Mouse (Mus musculus) heart, embryonic 16.5 days (tissue): ENCODE results near the gene Il15. TPM values are rescaled to one million over a fixed set of nuclear protein-coding genes. Genes with fewer than 3 reads are reported as not detected.

ENCODE experiments used
- ATAC-seq: fragments of 200-750 bp; cut with Nextera tagmentation; replicated peaks from 2 replicates; pipeline ENCODE4 v1.8.0; 2017; ENCODE audit warnings: moderate number of reproducible peaks; ENCODE audit not compliant: insufficient read depth, low FRiP score; ENCODE audit errors: extremely low read depth
- H3K27ac ChIP-seq: fragments of 300-500 bp; sonication (generic); 2 replicates; pipeline ENCODE4 v1.5.1; 2014; ENCODE audit warnings: mild to moderate bottlenecking, low read length, control low read depth, moderate library complexity
- H3K27me3 ChIP-seq: fragments of 300-500 bp; sonication (generic); 2 replicates; pipeline ENCODE4 v1.6.1; 2014; ENCODE audit warnings: low read length, mixed read lengths; ENCODE audit not compliant: control insufficient read depth, insufficient read depth
- H3K36me3 ChIP-seq: fragments of 300-500 bp; sonication (generic); 2 replicates; pipeline ENCODE4 v1.6.1; 2014; ENCODE audit not compliant: control insufficient read depth, insufficient read depth
- H3K4me1 ChIP-seq: fragments of 300-500 bp; sonication (generic); 2 replicates; pipeline ENCODE4 v1.6.1; 2014; ENCODE audit warnings: low read length, mixed read lengths; ENCODE audit not compliant: control insufficient read depth, insufficient read depth
- H3K4me2 ChIP-seq: fragments of 300-500 bp; sonication (generic); 2 replicates; pipeline ENCODE4 v1.6.1; 2014; ENCODE audit warnings: low read depth, mild to moderate bottlenecking, control low read depth, low read length
- H3K4me3 ChIP-seq: fragments of 300-500 bp; sonication (generic); 2 replicates; pipeline ENCODE4 v1.5.1; 2014; ENCODE audit warnings: mild to moderate bottlenecking, control low read depth, low read length
- H3K9ac ChIP-seq: fragments of 300-500 bp; sonication (generic); 2 replicates; pipeline ENCODE4 v1.6.1; 2014; ENCODE audit warnings: low read length, control low read depth
- H3K9me3 ChIP-seq: fragments of 300-500 bp; sonication (generic); replicated peaks from 2 replicates; pipeline ENCODE4 v1.6.1; 2016; ENCODE audit warnings: low read length; ENCODE audit not compliant: control insufficient read depth
- WGBS: fragments of 180-500 bp; shearing (Covaris S2); extraction: QIAGEN DNeasy Blood & Tissue Kit; methylation state at CpG from one replicate; pipeline ENCODE4 v1.1.7; 2014; 5-methylcytosine and 5-hydroxymethylcytosine counted together
- polyA plus RNA-seq: library from polyadenylated mRNA; unstranded; fragments of >200 nt; fragmentation: Nextera tagmentation; extraction: Ambion mirVana; gene quantifications from 2 replicates; pipeline ENCODE4 v1.2.1, GENCODE M21; 2015

Il15 gene
- polyA plus RNA-seq, 1 experiment from 2014 or later, result 15.3 TPM

DNA sequence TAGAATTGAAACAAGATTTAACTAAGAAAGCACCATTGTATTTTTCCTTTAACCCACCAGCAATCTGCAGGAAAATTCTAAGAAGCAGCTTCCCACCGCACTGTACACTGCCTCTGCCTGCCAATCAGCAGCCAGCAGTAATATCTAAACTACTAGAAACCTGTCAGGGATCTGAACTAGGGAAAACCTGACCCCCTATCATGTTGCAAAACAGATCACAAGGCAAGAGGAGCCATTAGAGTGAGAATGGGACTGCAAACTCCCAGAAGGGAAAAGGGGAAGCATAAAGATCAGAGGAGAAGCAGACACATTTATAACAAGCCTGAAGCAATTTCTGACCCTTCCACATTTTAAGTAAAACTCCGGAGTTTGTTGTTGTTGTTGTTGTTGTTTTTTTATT lies 2.0 kb downstream of the Il15 start:
- Histone ChIP-seq H3K4me2 (peak overlapping the region; percentile 70), H3K9ac (0 out of 2 replicates have a peak overlapping the region, but pooled peaks have one; percentile 47), H3K36me3 (no peaks in the 10 kb centered on the region), H3K4me1 (peaks cover 11% of the 10 kb centered on the region), H3K27ac (peak overlapping the region; percentile 38; the same call in 1 of the 2 replicates), H3K27me3 (no peaks in the 10 kb centered on the region), H3K4me3 (peak overlapping the region; percentile 32), H3K9me3 (no peaks in the 10 kb centered on the region)
- ATAC-seq, result no peak
- WGBS, result 24% methylated on average over 2 of the region's 2 CpGs

DNA sequence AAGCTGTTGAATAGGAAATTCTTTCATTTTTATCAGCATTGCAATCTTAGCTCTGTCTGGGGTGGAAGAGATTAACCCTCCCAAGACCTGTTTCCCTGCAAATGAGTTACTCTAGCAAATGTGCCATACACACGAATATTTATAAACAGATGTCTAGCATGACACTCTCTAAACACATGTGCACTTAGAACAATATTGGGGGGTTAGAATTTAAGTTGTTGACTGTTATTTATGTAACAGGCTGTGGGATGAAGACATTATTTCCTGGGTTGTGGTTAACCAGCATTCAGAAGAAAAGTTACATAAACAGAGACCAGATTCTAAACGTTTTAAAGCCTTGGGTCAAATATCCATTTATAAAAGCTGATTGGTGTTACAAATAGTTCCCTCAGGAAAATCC lies 2.6 kb downstream of the Il15 start:
- no peaks in the 10 kb centered on the region for H3K9me3 ChIP-seq
- H3K4me3 ChIP-seq, result no peak overlapping the region; the same call in 1 of the 2 replicates
- WGBS, result 16% methylated on average over 2 of the region's 2 CpGs
- H3K36me3 ChIP-seq, result peaks cover under 1% of the 10 kb centered on the region; the same call in 1 of the 2 replicates
- no peaks in the 10 kb centered on the region for H3K27me3 ChIP-seq
- peak overlapping the region; percentile 50; the same call in 1 of the 2 replicates for H3K9ac ChIP-seq
- no peak overlapping the region for H3K27ac ChIP-seq
- H3K4me2 ChIP-seq, result peak overlapping the region; percentile 49
- ATAC-seq, result no peak
- H3K4me1 ChIP-seq, result peaks cover 11% of the 10 kb centered on the region

DNA sequence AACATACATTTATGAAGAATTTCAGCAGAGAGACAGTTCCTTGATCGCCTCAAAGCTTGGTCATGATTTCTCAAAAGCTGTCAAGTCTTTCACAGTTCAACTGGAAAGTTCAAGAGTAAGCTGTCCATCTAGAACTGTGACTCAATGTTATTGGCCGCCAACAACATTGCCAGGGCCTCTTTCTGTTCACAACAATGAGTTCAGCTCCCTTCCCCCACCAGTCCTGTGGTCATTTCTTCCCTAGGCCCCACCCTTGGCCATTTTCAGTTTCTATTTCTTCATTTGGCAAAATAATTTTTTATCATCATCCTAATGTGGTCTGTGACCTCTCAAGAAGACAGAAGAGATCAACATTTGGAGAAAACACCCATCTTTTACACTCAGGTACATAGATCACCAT lies 4.5 kb downstream of the Il15 start:
- Histone ChIP-seq H3K36me3 (peaks cover 5% of the 10 kb centered on the region; the same call in 1 of the 2 replicates), H3K4me2 (no peak overlapping the region), H3K9ac (no peak overlapping the region), H3K9me3 (no peaks in the 10 kb centered on the region), H3K4me1 (peaks cover 11% of the 10 kb centered on the region), H3K27ac (no peak overlapping the region), H3K4me3 (no peak overlapping the region), H3K27me3 (no peaks in the 10 kb centered on the region)
- 82% methylated on average over 2 of the region's 2 CpGs for WGBS
- no peak for ATAC-seq

DNA sequence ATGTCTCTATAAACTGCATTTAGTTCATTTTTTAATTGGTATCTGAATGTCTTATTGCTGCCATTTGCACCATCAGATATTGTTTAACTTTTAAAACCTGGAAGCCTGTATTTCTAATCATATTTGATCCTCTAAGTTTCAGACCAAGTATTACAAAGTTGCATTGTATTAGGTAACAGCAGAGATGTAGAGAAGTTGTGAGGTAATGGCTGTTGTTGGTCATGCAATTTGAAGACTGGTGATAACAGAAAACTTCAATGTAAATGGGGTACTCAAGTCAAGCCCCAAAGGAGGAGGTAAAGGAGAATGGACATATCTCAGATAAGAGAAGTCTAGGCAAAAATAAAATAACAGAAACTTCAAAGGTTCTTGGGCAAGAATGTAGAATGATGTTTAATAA lies 11.8 kb downstream of the Il15 start:
- Histone ChIP-seq H3K36me3 (peaks cover 5% of the 10 kb centered on the region; the same call in 1 of the 2 replicates), H3K4me3 (no peak overlapping the region), H3K27ac (no peak overlapping the region), H3K27me3 (no peaks in the 10 kb centered on the region), H3K4me2 (no peak overlapping the region), H3K4me1 (peaks cover 9% of the 10 kb centered on the region), H3K9me3 (no peaks in the 10 kb centered on the region), H3K9ac (no peak overlapping the region)
- no peak for ATAC-seq

DNA sequence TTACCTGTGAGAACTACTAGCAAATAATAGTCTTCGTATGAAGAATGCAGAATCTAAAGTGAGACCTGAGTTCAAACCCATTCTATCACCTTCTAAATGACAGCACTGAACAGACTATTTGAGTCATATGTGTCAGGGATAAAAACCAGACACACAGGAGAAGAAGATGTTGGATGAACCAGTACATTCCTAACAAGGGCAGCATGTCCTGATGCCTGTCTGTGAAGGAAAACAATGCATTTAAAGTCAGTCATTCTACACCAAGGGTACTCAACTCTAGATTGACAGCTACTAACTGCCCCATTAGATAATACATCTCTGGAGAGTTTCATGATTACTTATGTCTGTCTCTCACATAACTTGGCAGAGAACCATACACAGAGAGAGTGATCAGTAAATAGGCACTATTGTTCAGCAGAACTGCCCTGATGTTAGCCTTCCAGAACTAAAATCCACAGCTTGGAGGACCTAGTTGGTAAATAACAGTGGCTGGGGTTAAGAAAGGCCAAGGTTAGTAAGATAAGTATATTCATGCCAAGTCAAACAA lies 14.6 kb downstream of the Il15 start:
- H3K4me3 ChIP-seq, result no peak overlapping the region
- no peaks in the 10 kb centered on the region for H3K36me3 ChIP-seq
- H3K27ac ChIP-seq, result peak overlapping the region; percentile 66
- ATAC-seq, result peak; percentile 47; the same call in 1 of the 2 replicates
- no peak overlapping the region for H3K4me2 ChIP-seq
- WGBS, result 32% methylated on average over 1 of the region's 1 CpGs
- no peaks in the 10 kb centered on the region for H3K27me3 ChIP-seq
- no peak overlapping the region for H3K9ac ChIP-seq
- H3K4me1 ChIP-seq, result peaks cover 20% of the 10 kb centered on the region
- H3K9me3 ChIP-seq, result no peaks in the 10 kb centered on the region

DNA sequence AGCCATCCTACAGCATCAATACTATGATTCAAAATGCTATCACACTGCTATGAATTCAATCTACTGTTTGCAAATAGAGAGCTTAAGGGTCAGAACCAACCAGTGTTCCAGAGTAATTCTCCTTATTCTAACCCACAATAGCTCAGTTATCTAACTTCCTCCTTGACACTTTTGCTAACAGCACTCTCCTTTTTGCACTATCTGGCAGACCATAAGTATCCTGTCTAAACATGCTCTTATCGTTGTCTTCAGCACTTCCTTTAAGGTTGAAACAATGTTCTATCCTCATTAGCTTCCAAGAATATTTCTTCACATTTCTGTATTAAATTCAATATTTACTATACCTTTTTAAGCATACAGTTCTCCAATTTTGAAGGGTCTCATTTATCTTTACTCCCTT lies 15.4 kb downstream of the Il15 start:
- Histone ChIP-seq H3K36me3 (no peaks in the 10 kb centered on the region), H3K9ac (no peak overlapping the region), H3K27me3 (no peaks in the 10 kb centered on the region), H3K9me3 (no peaks in the 10 kb centered on the region), H3K4me3 (no peak overlapping the region), H3K4me1 (peaks cover 20% of the 10 kb centered on the region), H3K4me2 (no peak overlapping the region), H3K27ac (no peak overlapping the region)
- ATAC-seq, result 0 out of 2 replicates have a peak, but pooled peaks have one; percentile 56
- 3% methylated on average over 1 of the region's 1 CpGs for WGBS

DNA sequence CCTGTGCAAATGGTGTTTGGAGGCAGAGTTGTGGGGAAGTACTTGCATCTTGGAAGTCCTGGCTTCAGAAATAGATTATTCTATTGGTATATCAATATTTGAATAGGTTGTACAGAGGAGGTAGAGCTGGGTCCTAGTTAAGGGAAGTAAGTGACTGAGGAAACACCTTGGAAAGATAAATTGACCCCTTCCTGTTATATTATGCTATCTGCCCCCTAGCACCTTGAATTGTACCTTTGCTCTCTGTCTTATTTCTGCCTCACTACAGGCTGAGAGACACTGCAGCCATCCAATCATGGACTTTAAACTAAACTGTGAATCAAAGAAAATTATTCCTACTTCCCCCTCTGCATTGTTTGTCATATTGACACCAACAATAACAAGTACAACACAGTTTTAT lies 17.2 kb downstream of the Il15 start:
- Histone ChIP-seq H3K27ac (no peak overlapping the region), H3K36me3 (no peaks in the 10 kb centered on the region), H3K4me1 (peaks cover 20% of the 10 kb centered on the region), H3K4me3 (no peak overlapping the region), H3K27me3 (no peaks in the 10 kb centered on the region), H3K9ac (no peak overlapping the region), H3K4me2 (no peak overlapping the region), H3K9me3 (no peaks in the 10 kb centered on the region)
- no peak for ATAC-seq

DNA sequence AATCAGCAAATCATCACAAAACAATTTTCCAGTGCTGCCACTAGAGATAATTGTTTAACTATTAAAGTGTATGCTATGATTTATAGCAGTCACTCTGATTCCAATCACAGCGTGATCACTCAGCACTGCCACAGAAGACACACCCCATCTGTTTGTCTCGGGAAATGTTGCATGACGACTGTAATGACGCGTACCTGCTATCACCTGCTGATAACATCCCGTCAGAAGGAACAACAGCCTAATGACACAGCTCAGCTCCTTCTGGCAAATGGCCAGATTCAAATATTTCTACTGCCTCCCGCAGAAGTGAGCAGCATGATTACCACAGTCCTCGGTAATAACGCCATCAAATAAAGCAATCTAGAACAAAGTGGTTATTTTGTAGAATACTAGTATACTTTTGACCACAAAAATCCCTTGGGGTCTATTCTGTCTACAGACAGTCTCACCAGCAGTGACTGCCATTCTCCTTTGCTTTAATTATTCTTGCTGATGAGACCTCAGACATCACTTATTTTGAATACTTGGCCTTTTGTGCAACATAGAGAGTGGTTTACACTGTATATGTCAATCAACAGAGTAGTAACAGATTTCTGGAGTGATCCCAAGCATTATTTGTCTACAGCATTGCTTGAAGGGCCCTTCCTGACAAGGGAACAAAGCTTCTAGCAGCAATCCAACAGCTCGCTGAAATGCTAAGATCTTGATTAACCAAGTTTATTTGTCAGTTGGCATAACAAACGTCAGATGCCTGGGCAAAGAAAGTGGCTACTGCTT lies 18.4 kb downstream of the Il15 start:
- Histone ChIP-seq H3K27me3 (no peaks in the 10 kb centered on the region), H3K36me3 (no peaks in the 10 kb centered on the region), H3K9me3 (no peaks in the 10 kb centered on the region), H3K4me3 (no peak overlapping the region), H3K9ac (no peak overlapping the region), H3K27ac (no peak overlapping the region), H3K4me1 (peaks cover 20% of the 10 kb centered on the region), H3K4me2 (peak overlapping the region; percentile 25)
- 19% methylated on average over 11 of the region's 11 CpGs for WGBS
- no peak for ATAC-seq

DNA sequence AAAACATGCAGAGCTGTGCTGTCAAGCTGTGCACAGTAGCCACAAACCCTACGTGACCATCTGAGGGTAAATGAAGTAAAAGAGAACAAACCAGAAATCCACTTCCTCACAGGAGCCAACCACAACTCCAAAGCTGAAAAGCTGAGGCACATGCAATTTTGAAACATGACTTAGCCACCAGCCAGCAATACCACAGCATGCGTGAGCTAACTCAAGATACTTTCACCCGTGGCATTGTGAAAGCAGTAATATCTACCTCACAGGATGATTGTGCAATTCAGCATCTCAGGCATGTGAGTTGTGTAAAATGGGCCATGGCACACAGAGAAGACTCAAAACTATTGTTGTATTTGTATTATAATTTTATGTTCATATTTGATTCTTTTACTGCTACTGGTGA lies 19.7 kb downstream of the Il15 start:
- peaks cover 2% of the 10 kb centered on the region; the same call in 1 of the 2 replicates for H3K36me3 ChIP-seq
- no peaks in the 10 kb centered on the region for H3K27me3 ChIP-seq
- H3K27ac ChIP-seq, result no peak overlapping the region
- H3K9ac ChIP-seq, result no peak overlapping the region
- no peak overlapping the region for H3K4me2 ChIP-seq
- H3K4me1 ChIP-seq, result peaks cover 16% of the 10 kb centered on the region
- ATAC-seq, result no peak
- 63% methylated on average over 3 of the region's 3 CpGs for WGBS
- no peaks in the 10 kb centered on the region for H3K9me3 ChIP-seq
- no peak overlapping the region for H3K4me3 ChIP-seq
